Mouse (Mus musculus): ENCODE data around the gene Krt86. TPM values are rescaled to one million over a fixed set of nuclear protein-coding genes. Genes with fewer than 3 reads are reported as not detected.

The Krt86 gene
- polyA plus RNA-seq, 1 experiment from 2014 or later = not detected

- ATAC-seq = no peak
- 67% methylated on average over 2 of the region's 2 CpGs for WGBS
- H3K4me2 ChIP-seq (replicated peaks; ENCODE audit: low read depth) = no peak within 1 kb of the TSS
- H3K4me1 ChIP-seq (replicated peaks; ENCODE audit: control insufficient read depth, insufficient read depth, low read length) = no peaks in the 10 kb centered on the region
- no peak within 1 kb of the TSS for H3K9ac ChIP-seq (ENCODE audit: low read depth, low read length)
- no peak for TF ChIP-seq CTCF (IDR thresholded peaks at IDR 0.05; ENCODE audit: low read depth)
- H3K9me3 ChIP-seq (ENCODE audit: control insufficient read depth) = no peaks in the 10 kb centered on the region
- H3K27ac ChIP-seq (ENCODE audit: low read depth, low read length) = no peak within 1 kb of the TSS
- no peaks in the 10 kb centered on the region for H3K36me3 ChIP-seq (ENCODE audit: control insufficient read depth, insufficient read depth)
- no peaks in the 10 kb centered on the region for H3K27me3 ChIP-seq (replicated peaks; ENCODE audit: control insufficient read depth, insufficient read depth, low read length)
- no peak within 1 kb of the TSS for H3K4me3 ChIP-seq (ENCODE audit: low read depth, low read length)
Measured at GRCm38 (mm10) chr15:101447444-101447843, 25.8 kb upstream of the Krt86 start, which contains the start of gene Krt88. Gene Krt88, plus strand, starts transcription at chr15:101447744.

- H3K4me1 ChIP-seq (replicated peaks; ENCODE audit: control insufficient read depth, insufficient read depth, low read length) = no peaks in the 10 kb centered on the region
- peak; percentile 79 for ATAC-seq
- H3K9me3 ChIP-seq (ENCODE audit: control insufficient read depth) = no peaks in the 10 kb centered on the region
- no peaks in the 10 kb centered on the region for H3K27me3 ChIP-seq (replicated peaks; ENCODE audit: control insufficient read depth, insufficient read depth, low read length)
- no peak overlapping the region for H3K4me3 ChIP-seq (ENCODE audit: low read depth, low read length)
- no peak overlapping the region for H3K27ac ChIP-seq (ENCODE audit: low read depth, low read length)
- WGBS = 7% methylated on average over 13 of the region's 13 CpGs
- H3K36me3 ChIP-seq (ENCODE audit: control insufficient read depth, insufficient read depth) = no peaks in the 10 kb centered on the region
- peak overlapping the region; percentile 48; the same call in 1 of the 2 replicates for H3K4me2 ChIP-seq (replicated peaks; ENCODE audit: low read depth)
- peak; percentile 94 for TF ChIP-seq CTCF (IDR thresholded peaks at IDR 0.05; ENCODE audit: low read depth)
- no peak overlapping the region for H3K9ac ChIP-seq (ENCODE audit: low read depth, low read length)
Measured at GRCm38 (mm10) chr15:101453093-101453736, 20.1 kb upstream of the Krt86 start.

GRCm38 (mm10) chr15:101454774-101455173 lies 18.5 kb upstream of the Krt86 start:
- Histone ChIP-seq H3K9me3 (ENCODE audit: control insufficient read depth) (no peaks in the 10 kb centered on the region), H3K4me2 (replicated peaks; ENCODE audit: low read depth) (no peak overlapping the region), H3K27me3 (replicated peaks; ENCODE audit: control insufficient read depth, insufficient read depth, low read length) (no peaks in the 10 kb centered on the region), H3K4me1 (replicated peaks; ENCODE audit: control insufficient read depth, insufficient read depth, low read length) (no peaks in the 10 kb centered on the region), H3K4me3 (ENCODE audit: low read depth, low read length) (no peak overlapping the region), H3K27ac (ENCODE audit: low read depth, low read length) (no peak overlapping the region), H3K36me3 (ENCODE audit: control insufficient read depth, insufficient read depth) (no peaks in the 10 kb centered on the region), H3K9ac (ENCODE audit: low read depth, low read length) (no peak overlapping the region)
- no peak for ATAC-seq
- 60% methylated on average over 8 of the region's 8 CpGs for WGBS
- TF ChIP-seq CTCF (IDR thresholded peaks at IDR 0.05; ENCODE audit: low read depth) = no peak

GRCm38 (mm10) chr15:101455292-101455691 lies 18.0 kb upstream of the Krt86 start:
- no peaks in the 10 kb centered on the region for H3K36me3 ChIP-seq (ENCODE audit: control insufficient read depth, insufficient read depth)
- H3K4me2 ChIP-seq (replicated peaks; ENCODE audit: low read depth) = no peak overlapping the region
- no peaks in the 10 kb centered on the region for H3K9me3 ChIP-seq (ENCODE audit: control insufficient read depth)
- no peak overlapping the region for H3K9ac ChIP-seq (ENCODE audit: low read depth, low read length)
- H3K4me3 ChIP-seq (ENCODE audit: low read depth, low read length) = no peak overlapping the region
- no peaks in the 10 kb centered on the region for H3K4me1 ChIP-seq (replicated peaks; ENCODE audit: control insufficient read depth, insufficient read depth, low read length)
- WGBS = 88% methylated on average over 2 of the region's 2 CpGs
- no peak overlapping the region for H3K27ac ChIP-seq (ENCODE audit: low read depth, low read length)
- no peaks in the 10 kb centered on the region for H3K27me3 ChIP-seq (replicated peaks; ENCODE audit: control insufficient read depth, insufficient read depth, low read length)
- no peak for TF ChIP-seq CTCF (IDR thresholded peaks at IDR 0.05; ENCODE audit: low read depth)
- no peak for ATAC-seq

- Histone ChIP-seq H3K4me2 (replicated peaks; ENCODE audit: low read depth) (no peak overlapping the region), H3K4me3 (ENCODE audit: low read depth, low read length) (no peak overlapping the region), H3K27me3 (replicated peaks; ENCODE audit: control insufficient read depth, insufficient read depth, low read length) (no peaks in the 10 kb centered on the region), H3K36me3 (ENCODE audit: control insufficient read depth, insufficient read depth) (no peaks in the 10 kb centered on the region), H3K27ac (ENCODE audit: low read depth, low read length) (no peak overlapping the region), H3K9me3 (ENCODE audit: control insufficient read depth) (no peaks in the 10 kb centered on the region), H3K9ac (ENCODE audit: low read depth, low read length) (no peak overlapping the region), H3K4me1 (replicated peaks; ENCODE audit: control insufficient read depth, insufficient read depth, low read length) (no peaks in the 10 kb centered on the region)
- WGBS = 91% methylated on average over 6 of the region's 6 CpGs
- TF ChIP-seq CTCF (IDR thresholded peaks at IDR 0.05; ENCODE audit: low read depth) = no peak
- ATAC-seq = no peak
Measured at GRCm38 (mm10) chr15:101455891-101456290, 17.4 kb upstream of the Krt86 start.

GRCm38 (mm10) chr15:101458361-101458930 lies 14.8 kb upstream of the Krt86 start:
- H3K36me3 ChIP-seq (ENCODE audit: control insufficient read depth, insufficient read depth) = no peaks in the 10 kb centered on the region
- H3K4me1 ChIP-seq (replicated peaks; ENCODE audit: control insufficient read depth, insufficient read depth, low read length) = no peaks in the 10 kb centered on the region
- TF ChIP-seq CTCF (IDR thresholded peaks at IDR 0.05; ENCODE audit: low read depth) = no peak
- H3K9me3 ChIP-seq (ENCODE audit: control insufficient read depth) = no peaks in the 10 kb centered on the region
- 58% methylated on average over 16 of the region's 16 CpGs for WGBS
- H3K4me2 ChIP-seq (replicated peaks; ENCODE audit: low read depth) = no peak overlapping the region
- no peaks in the 10 kb centered on the region for H3K27me3 ChIP-seq (replicated peaks; ENCODE audit: control insufficient read depth, insufficient read depth, low read length)
- no peak overlapping the region for H3K4me3 ChIP-seq (ENCODE audit: low read depth, low read length)
- H3K27ac ChIP-seq (ENCODE audit: low read depth, low read length) = no peak overlapping the region
- no peak for ATAC-seq
- no peak overlapping the region for H3K9ac ChIP-seq (ENCODE audit: low read depth, low read length)
